Mouse (Mus musculus) intestine, embryonic 14.5 days (tissue): ENCODE results near the gene Capn1. TPM values are rescaled to one million over a fixed set of nuclear protein-coding genes. Genes with fewer than 3 reads are reported as not detected.

Experiments
- ATAC-seq: fragments of 200-750 bp; cut with Nextera tagmentation; replicated peaks from 2 replicates; pipeline ENCODE4 v1.8.0; 2017; ENCODE audit warnings: low read depth, moderate number of reproducible peaks, moderate TSS enrichment, moderate library complexity; ENCODE audit not compliant: low FRiP score, low TSS enrichment
- DNase-seq: peaks from one replicate; pipeline ENCODE4 v3.0.0-alpha.2; 2018; ENCODE audit warnings: low spot score
- H3K27ac ChIP-seq: fragments of 300-500 bp; sonication (generic); 2 replicates; pipeline ENCODE4 v1.5.1; 2014; ENCODE audit warnings: low read depth, mild to moderate bottlenecking, control low read depth
- H3K27me3 ChIP-seq: fragments of 300-500 bp; sonication (generic); replicated peaks from 2 replicates; pipeline ENCODE4 v1.6.1; 2014; ENCODE audit warnings: low read length, control low read depth; ENCODE audit not compliant: control insufficient read depth, insufficient read depth
- H3K36me3 ChIP-seq: fragments of 300-500 bp; sonication (generic); 2 replicates; pipeline ENCODE4 v1.6.1; 2014; ENCODE audit warnings: low read length, control low read depth; ENCODE audit not compliant: control insufficient read depth, insufficient read depth
- H3K4me1 ChIP-seq: fragments of 300-500 bp; sonication (generic); replicated peaks from 2 replicates; pipeline ENCODE4 v1.6.1; 2014; ENCODE audit warnings: low read length, control low read depth, mixed read lengths; ENCODE audit not compliant: control insufficient read depth, insufficient read depth
- H3K4me2 ChIP-seq: fragments of 300-500 bp; sonication (generic); 2 replicates; pipeline ENCODE4 v1.6.1; 2014; ENCODE audit warnings: low read length
- H3K4me3 ChIP-seq: fragments of 300-500 bp; sonication (generic); 2 replicates; pipeline ENCODE4 v1.5.1; 2014; ENCODE audit warnings: low read depth, low read length, control low read depth, mixed read lengths
- H3K9ac ChIP-seq: fragments of 300-500 bp; sonication (generic); 2 replicates; pipeline ENCODE4 v1.6.1; 2014; ENCODE audit warnings: mild to moderate bottlenecking, low read length
- H3K9me3 ChIP-seq: fragments of 300-500 bp; sonication (generic); 2 replicates; pipeline ENCODE4 v1.6.1; 2016; ENCODE audit warnings: low read length, control low read depth; ENCODE audit not compliant: control insufficient read depth
- WGBS: fragments of 180-500 bp; shearing (Covaris S2); extraction: QIAGEN DNeasy Blood & Tissue Kit; methylation state at CpG from one replicate; pipeline ENCODE4 v1.1.7; 2014; 5-methylcytosine and 5-hydroxymethylcytosine counted together
- microRNA-seq: library from miRNA; unstranded; fragments of <30 nt; microRNA quantifications from one replicate; pipeline ENCODE4, GENCODE M21; 2016
- polyA plus RNA-seq: library from polyadenylated mRNA; unstranded; fragments of >200 nt; fragmentation: Nextera tagmentation; extraction: Ambion mirVana; gene quantifications from 2 replicates; pipeline ENCODE4 v1.2.1, GENCODE M21; 2014

Capn1 gene
- polyA plus RNA-seq, 1 experiment from 2014 or later = 10.1 TPM

DNA sequence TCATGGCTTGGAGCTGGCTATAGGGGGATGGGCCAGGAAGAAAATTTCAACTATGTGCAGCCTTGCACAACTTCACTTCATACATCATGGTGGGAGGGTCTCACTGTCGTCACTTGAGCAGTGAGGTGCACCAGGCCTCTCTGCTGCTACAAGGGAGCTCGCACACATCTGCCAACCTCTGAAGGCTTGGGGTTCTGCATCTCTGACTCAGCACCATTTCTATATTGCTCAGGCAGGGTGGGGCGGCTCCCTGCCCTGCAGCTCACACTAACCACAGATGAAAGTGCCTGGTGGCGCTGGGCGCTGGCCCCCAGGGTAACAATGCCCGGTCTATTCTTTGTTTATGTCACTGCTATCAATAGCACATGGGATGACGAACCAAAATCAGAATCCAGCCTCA is 70.7 kb downstream of the Capn1 start:
- peak; percentile 57 for DNase-seq
- Histone ChIP-seq H3K4me3 (no peak overlapping the region), H3K4me2 (no peak overlapping the region), H3K36me3 (peaks cover 61% of the 10 kb centered on the region), H3K27me3 (no peaks in the 10 kb centered on the region), H3K27ac (peak overlapping the region; percentile 29; the same call in 1 of the 2 replicates), H3K9me3 (no peaks in the 10 kb centered on the region), H3K4me1 (peaks cover 16% of the 10 kb centered on the region), H3K9ac (no peak overlapping the region)
- ATAC-seq = peak; percentile 68
- WGBS = 53% methylated on average over 7 of the region's 7 CpGs

DNA sequence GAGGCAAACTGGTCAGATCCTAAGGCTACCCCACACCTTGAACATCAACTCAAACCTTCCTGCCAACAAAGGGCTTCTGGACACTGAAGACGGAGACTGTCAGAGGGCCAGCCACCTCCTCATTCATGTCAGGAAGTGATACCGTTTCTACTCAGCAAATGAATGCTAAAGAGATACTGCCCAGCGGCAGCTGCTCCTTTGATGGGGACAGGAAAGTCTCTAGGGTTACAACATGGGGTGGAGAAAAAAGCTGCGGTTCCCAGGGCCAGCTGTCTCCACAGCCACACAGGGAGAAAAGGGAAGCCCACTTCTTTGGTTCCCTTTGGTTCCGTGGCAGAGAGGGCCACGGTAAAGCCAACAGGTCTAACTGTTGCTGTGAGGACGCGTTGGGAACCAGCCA is 71.6 kb downstream of the Capn1 start:
- WGBS = 70% methylated on average over 8 of the region's 8 CpGs
- Histone ChIP-seq H3K9me3 (no peaks in the 10 kb centered on the region), H3K4me1 (peaks cover 16% of the 10 kb centered on the region), H3K4me2 (no peak overlapping the region), H3K27ac (peak overlapping the region; percentile 38; the same call in 1 of the 2 replicates), H3K9ac (no peak overlapping the region), H3K4me3 (no peak overlapping the region), H3K36me3 (peaks cover 59% of the 10 kb centered on the region), H3K27me3 (no peaks in the 10 kb centered on the region)
- ATAC-seq (no peak), DNase-seq (no peak)

DNA sequence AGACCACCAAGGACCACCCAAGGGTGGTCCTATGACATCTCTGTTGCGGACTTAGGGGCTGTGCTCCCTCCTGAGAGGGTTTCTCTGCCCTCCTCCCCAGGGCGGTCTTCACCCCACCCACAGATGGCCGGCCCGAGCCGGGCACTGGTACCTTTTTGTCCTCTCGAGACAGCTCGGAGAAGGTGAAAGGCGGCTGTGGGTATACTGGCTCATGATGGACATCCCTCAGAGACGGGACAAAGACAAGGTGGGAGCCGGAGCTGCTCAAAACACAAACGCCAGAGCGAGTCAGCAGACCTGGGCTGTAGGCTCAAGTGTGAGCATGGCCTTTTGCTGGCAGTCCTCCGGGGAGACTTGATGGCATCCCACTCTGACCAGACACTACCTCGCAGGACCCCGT is 72.3 kb downstream of the Capn1 start:
- no peak overlapping the region for H3K27ac ChIP-seq
- no peaks in the 10 kb centered on the region for H3K27me3 ChIP-seq
- H3K9ac ChIP-seq = no peak overlapping the region
- WGBS = 93% methylated on average over 15 of the region's 15 CpGs
- peaks cover 52% of the 10 kb centered on the region for H3K36me3 ChIP-seq
- ATAC-seq (no peak), DNase-seq (no peak)
- H3K4me1 ChIP-seq = peaks cover 16% of the 10 kb centered on the region
- H3K4me3 ChIP-seq = no peak overlapping the region
- H3K4me2 ChIP-seq = no peak overlapping the region
- no peaks in the 10 kb centered on the region for H3K9me3 ChIP-seq

GRCm38 (mm10) chr19:5942581-5942980 is 73.1 kb downstream of the Capn1 start:
- WGBS = 90% methylated on average over 7 of the region's 7 CpGs
- Histone ChIP-seq H3K27ac (no peak overlapping the region), H3K4me3 (no peak overlapping the region), H3K4me1 (peaks cover 25% of the 10 kb centered on the region), H3K9ac (no peak overlapping the region), H3K36me3 (peaks cover 45% of the 10 kb centered on the region), H3K9me3 (no peaks in the 10 kb centered on the region), H3K27me3 (no peaks in the 10 kb centered on the region), H3K4me2 (no peak overlapping the region)
- ATAC-seq (no peak), DNase-seq (no peak)

GRCm38 (mm10) chr19:5940656-5941055 is 75.0 kb downstream of the Capn1 start:
- Histone ChIP-seq H3K27ac (no peak overlapping the region), H3K36me3 (peaks cover 30% of the 10 kb centered on the region), H3K4me3 (no peak overlapping the region), H3K4me1 (peaks cover 26% of the 10 kb centered on the region), H3K4me2 (no peak overlapping the region), H3K9ac (no peak overlapping the region), H3K9me3 (no peaks in the 10 kb centered on the region), H3K27me3 (no peaks in the 10 kb centered on the region)
- 91% methylated on average over 10 of the region's 10 CpGs for WGBS
- DNase-seq = no peak
- no peak for ATAC-seq

GRCm38 (mm10) chr19:5940173-5940572 is 75.5 kb downstream of the Capn1 start:
- DNase-seq (no peak), ATAC-seq (no peak)
- H3K4me2 ChIP-seq = no peak overlapping the region
- H3K4me3 ChIP-seq = no peak overlapping the region
- WGBS = 58% methylated on average over 4 of the region's 4 CpGs
- no peaks in the 10 kb centered on the region for H3K27me3 ChIP-seq
- no peak overlapping the region for H3K27ac ChIP-seq
- H3K4me1 ChIP-seq = peaks cover 26% of the 10 kb centered on the region
- peaks cover 30% of the 10 kb centered on the region for H3K36me3 ChIP-seq
- no peaks in the 10 kb centered on the region for H3K9me3 ChIP-seq
- no peak overlapping the region for H3K9ac ChIP-seq

- peaks cover 24% of the 10 kb centered on the region for H3K4me1 ChIP-seq
- WGBS = 87% methylated on average over 5 of the region's 5 CpGs
These were observed 76.0 kb downstream of the Capn1 start for GRCm38 (mm10) chr19:5939715-5940114.

More at GRCm38 (mm10) chr19:5939715-5940114, 76.0 kb downstream of the Capn1 start:
- Histone ChIP-seq H3K36me3 (peaks cover 30% of the 10 kb centered on the region), H3K27ac (no peak overlapping the region), H3K9me3 (no peaks in the 10 kb centered on the region), H3K4me2 (no peak overlapping the region), H3K4me3 (no peak overlapping the region), H3K9ac (no peak overlapping the region), H3K27me3 (no peaks in the 10 kb centered on the region)
- no peak for DNase-seq
- no peak for ATAC-seq

Small RNAs within 50 kb of the gene (microRNA-seq; reads per million reads assigned to microRNA genes)
- gene Mir6988 = 0.68 reads per million

Other genes starting within 250 kb of the Capn1 start
- gene Scyl1, start 244.5 kb downstream of the Capn1 start, polyA plus RNA-seq = 68.8 and 69.2 TPM in 2 replicates
- gene Frmd8, start 140.6 kb downstream of the Capn1 start, polyA plus RNA-seq = 18.2 and 18.9 TPM in 2 replicates
- gene Slc25a45, start 138.1 kb downstream of the Capn1 start, polyA plus RNA-seq = 2.1 and 2.5 TPM in 2 replicates
- gene Tigd3, start 121.7 kb downstream of the Capn1 start, polyA plus RNA-seq = 2.0 and 2.1 TPM in 2 replicates
- gene Dpf2, start 102.9 kb downstream of the Capn1 start, polyA plus RNA-seq = 131 and 145 TPM in 2 replicates
- gene Cdc42ep2, start 91.1 kb downstream of the Capn1 start, polyA plus RNA-seq = 7.0 and 9.3 TPM in 2 replicates
- gene Pola2, start 51.7 kb downstream of the Capn1 start, polyA plus RNA-seq = 84.4 and 87.9 TPM in 2 replicates
- gene Slc22a20, start 29.8 kb downstream of the Capn1 start, polyA plus RNA-seq = not detected in 2 replicates
- gene Syvn1, start 30.7 kb upstream of the Capn1 start, polyA plus RNA-seq = 24.5 and 28.1 TPM in 2 replicates
- gene Mrpl49, start 41.9 kb upstream of the Capn1 start, polyA plus RNA-seq = 82.1 and 82.5 TPM in 2 replicates
- 1,017 and 1,054 TPM in 2 replicates for gene Fau, start 41.9 kb upstream of the Capn1 start, polyA plus RNA-seq
- 33.8 and 38.3 TPM in 2 replicates for gene Znhit2, start 45.3 kb upstream of the Capn1 start, polyA plus RNA-seq
- gene Tm7sf2, start 52.5 kb upstream of the Capn1 start, polyA plus RNA-seq = 30.6 and 31.4 TPM in 2 replicates
- gene Vps51, start 61.3 kb upstream of the Capn1 start, polyA plus RNA-seq = 63.9 and 65.0 TPM in 2 replicates
- gene Tmem262, start 64.1 kb upstream of the Capn1 start, polyA plus RNA-seq = not detected in 2 replicates
- gene Gm28374, start 66.4 kb upstream of the Capn1 start, polyA plus RNA-seq = 1.1 and 1.5 TPM in 2 replicates
- 70.9 and 77.0 TPM in 2 replicates for gene Zfpl1, start 69.1 kb upstream of the Capn1 start, polyA plus RNA-seq
- gene Cdca5, start 69.1 kb upstream of the Capn1 start, polyA plus RNA-seq = 43.3 and 44.1 TPM in 2 replicates
- gene AC131692.1, start 78.5 kb upstream of the Capn1 start, polyA plus RNA-seq = 0.22 and 0.59 TPM in 2 replicates
- gene Naaladl1, start 89.9 kb upstream of the Capn1 start, polyA plus RNA-seq = 4.1 and 4.4 TPM in 2 replicates
- gene Sac3d1, start 102.8 kb upstream of the Capn1 start, polyA plus RNA-seq = 53.9 and 59.9 TPM in 2 replicates
- gene Snx15, start 112.4 kb upstream of the Capn1 start, polyA plus RNA-seq = 35.4 and 36.0 TPM in 2 replicates
- gene Batf2, start 125.1 kb upstream of the Capn1 start, polyA plus RNA-seq = 0.30 and 1.1 TPM in 2 replicates
- 101 and 110 TPM in 2 replicates for gene Arl2, start 125.7 kb upstream of the Capn1 start, polyA plus RNA-seq
- gene Majin, start 168.5 kb upstream of the Capn1 start, polyA plus RNA-seq = not detected in 2 replicates
- gene Gpha2, start 210.5 kb upstream of the Capn1 start, polyA plus RNA-seq = 0.53 and 1.1 TPM in 2 replicates
- 24.1 and 27.5 TPM in 2 replicates for gene Ppp2r5b, start 220.0 kb upstream of the Capn1 start, polyA plus RNA-seq
- gene Atg2a, start 225.8 kb upstream of the Capn1 start, polyA plus RNA-seq = 11.6 and 12.9 TPM in 2 replicates